Mouse (Mus musculus): ENCODE data around the gene Olfr361.
"Not testable (repeated sequence)": the region's sequence is repeated elsewhere in the genome, so short reads cannot be mapped to it uniquely, and the experiment has no call there.

Olfr361 gene

DNA sequence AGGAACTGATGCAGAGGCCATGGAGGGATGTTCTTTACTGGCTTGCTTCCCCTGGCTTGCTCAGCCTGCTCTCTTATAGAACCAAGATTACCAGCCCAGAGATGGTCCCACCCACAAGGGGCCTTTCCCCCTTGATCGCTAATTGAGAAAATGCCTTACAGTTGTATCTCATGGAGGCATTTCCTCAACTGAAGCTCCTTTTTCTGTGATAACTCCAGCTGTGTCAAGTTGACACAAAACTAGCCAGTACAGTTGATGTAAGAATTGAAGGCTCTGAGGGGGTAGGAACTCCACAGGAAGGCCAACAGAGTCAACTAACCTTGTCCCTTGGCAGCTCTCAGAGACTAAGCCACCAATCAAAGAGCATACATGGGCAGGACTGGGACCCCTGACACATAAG is at the start of gene Olfr361:
TSS of gene Olfr361 (minus strand) at position 101 of the 400 bp plus-strand sequence.
- not testable (repeated sequence) for DNase-seq

DNA sequence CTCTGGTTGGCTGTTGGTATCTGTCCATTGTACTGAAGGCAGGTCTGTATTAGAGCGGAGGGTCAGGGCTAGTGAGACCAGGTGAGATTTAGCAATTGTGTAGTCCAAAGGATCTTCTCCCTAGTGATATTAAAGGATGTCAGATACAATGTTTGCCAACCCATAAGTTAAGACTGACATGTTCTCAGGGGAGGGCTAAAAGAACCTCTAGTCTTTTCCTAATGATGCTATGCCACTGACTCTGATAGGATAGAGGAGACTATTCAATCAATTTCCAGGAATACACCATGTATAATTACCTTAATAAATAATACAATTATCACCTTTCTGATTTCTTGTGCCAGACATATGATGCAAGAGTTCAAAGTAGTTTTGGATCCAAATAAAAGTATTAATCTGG is 28.7 kb upstream of the Olfr361 start, which contains the start of gene Olfr362:
TSS of gene Olfr362 (minus strand) at position 101 of the 400 bp plus-strand sequence.
- no peak for DNase-seq

DNA sequence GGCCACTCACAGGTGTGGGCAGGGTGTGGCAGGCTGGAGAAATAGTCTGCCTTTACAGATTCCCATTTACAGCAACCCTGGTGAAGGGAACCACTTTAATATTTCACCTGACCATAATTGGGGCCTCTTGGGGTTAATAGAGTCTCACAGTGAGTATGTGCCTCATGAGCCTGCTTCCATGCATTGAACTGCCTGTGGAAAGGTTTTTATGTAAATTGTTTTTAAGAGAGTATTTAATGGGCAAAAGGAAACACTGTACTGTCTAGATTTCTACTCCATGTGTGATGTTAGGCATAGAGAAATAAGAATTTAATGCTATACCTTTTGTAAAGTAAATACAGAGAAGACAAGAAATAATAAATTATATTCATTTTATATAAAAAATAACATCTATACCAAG is 23.6 kb downstream of the Olfr361 start, which contains the start of gene Olfr360:
TSS of gene Olfr360 (plus strand) at position 301 of the 400 bp plus-strand sequence.
- no peak for DNase-seq

Measured in kidney, postnatal 36 days (tissue).